Mouse (Mus musculus): ENCODE results near the gene Zfp872. TPM values are rescaled to one million over a fixed set of nuclear protein-coding genes. Genes with fewer than 3 reads are reported as not detected.

The Zfp872 gene
- polyA plus RNA-seq, 1 experiment from 2014 or later, result 0.29 TPM

DNA sequence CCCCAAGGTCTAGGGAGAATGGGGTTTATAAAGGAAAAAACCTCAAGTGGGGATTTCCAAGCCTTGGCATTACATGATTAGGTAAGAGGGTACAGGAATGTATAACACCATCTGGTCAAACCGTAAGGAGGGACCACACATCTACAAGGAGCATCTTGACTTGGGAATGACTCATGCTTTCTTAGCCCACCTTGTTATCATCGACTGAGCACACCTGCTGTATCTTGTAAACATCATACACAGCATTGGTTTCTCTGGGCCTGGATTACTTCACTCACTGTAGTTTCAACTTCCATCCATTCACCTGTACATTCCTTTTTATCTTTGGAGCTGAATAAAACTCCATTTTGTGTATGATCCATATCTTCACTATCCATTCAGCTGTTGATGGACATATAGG, 56.4 kb downstream of the Zfp872 start:
- Histone ChIP-seq H3K36me3 (peaks cover 61% of the 10 kb centered on the region), H3K4me1 (replicated peaks) (no peaks in the 10 kb centered on the region), H3K4me3 (replicated peaks) (no peak overlapping the region), H3K27me3 (replicated peaks) (no peaks in the 10 kb centered on the region), H3K9ac (no peak overlapping the region), H3K9me3 (peaks cover 3% of the 10 kb centered on the region; the same call in 1 of the 2 replicates), H3K4me2 (replicated peaks) (no peak overlapping the region), H3K27ac (no peak overlapping the region)
- ATAC-seq, result no peak
- WGBS, result 92% methylated on average over 2 of the region's 2 CpGs

Other genes starting within 250 kb of the Zfp872 start
- 5.2 and 5.7 TPM in 2 replicates for gene Swsap1, start 232.3 kb upstream of the Zfp872 start, polyA plus RNA-seq (2015; fragmentation: Nextera tagmentation; extraction: Ambion mirVana)
- 4.0 and 4.3 TPM in 2 replicates for gene Epor, start 224.6 kb upstream of the Zfp872 start, polyA plus RNA-seq (2015; fragmentation: Nextera tagmentation; extraction: Ambion mirVana)
- gene Rgl3, start 198.6 kb upstream of the Zfp872 start, polyA plus RNA-seq (2015; fragmentation: Nextera tagmentation; extraction: Ambion mirVana), result 1.6 and 1.7 TPM in 2 replicates
- gene Ccdc151, start 185.5 kb upstream of the Zfp872 start, polyA plus RNA-seq (2015; fragmentation: Nextera tagmentation; extraction: Ambion mirVana), result 0.25 and 0.50 TPM in 2 replicates
- 105 and 122 TPM in 2 replicates for gene Prkcsh, start 185.3 kb upstream of the Zfp872 start, polyA plus RNA-seq (2015; fragmentation: Nextera tagmentation; extraction: Ambion mirVana)
- gene Elavl3, start 136.1 kb upstream of the Zfp872 start, polyA plus RNA-seq (2015; fragmentation: Nextera tagmentation; extraction: Ambion mirVana), result 2.8 and 2.9 TPM in 2 replicates
- gene Gm49318, start 116.8 kb upstream of the Zfp872 start, polyA plus RNA-seq (2015; fragmentation: Nextera tagmentation; extraction: Ambion mirVana), result not detected in 2 replicates
- gene Zfp653, start 116.7 kb upstream of the Zfp872 start, polyA plus RNA-seq (2015; fragmentation: Nextera tagmentation; extraction: Ambion mirVana), result 9.7 and 10.6 TPM in 2 replicates
- gene Ecsit, start 102.7 kb upstream of the Zfp872 start, polyA plus RNA-seq (2015; fragmentation: Nextera tagmentation; extraction: Ambion mirVana), result 44.4 and 50.0 TPM in 2 replicates
- 281 and 303 TPM in 2 replicates for gene Cnn1, start 88.9 kb upstream of the Zfp872 start, polyA plus RNA-seq (2015; fragmentation: Nextera tagmentation; extraction: Ambion mirVana)
- gene Elof1, start 70.9 kb upstream of the Zfp872 start, polyA plus RNA-seq (2015; fragmentation: Nextera tagmentation; extraction: Ambion mirVana), result 143 and 157 TPM in 2 replicates
- gene Acp5, start 52.4 kb upstream of the Zfp872 start, polyA plus RNA-seq (2015; fragmentation: Nextera tagmentation; extraction: Ambion mirVana), result 39.0 and 49.8 TPM in 2 replicates
- gene Pigyl, start 31.2 kb upstream of the Zfp872 start, polyA plus RNA-seq (2015; fragmentation: Nextera tagmentation; extraction: Ambion mirVana), result 88.6 and 90.0 TPM in 2 replicates
- 19.3 and 23.6 TPM in 2 replicates for gene Zfp809, start 37.6 kb downstream of the Zfp872 start, polyA plus RNA-seq (2015; fragmentation: Nextera tagmentation; extraction: Ambion mirVana)
- 4.2 and 4.3 TPM in 2 replicates for gene Zfp599, start 71.8 kb downstream of the Zfp872 start, polyA plus RNA-seq (2015; fragmentation: Nextera tagmentation; extraction: Ambion mirVana)
- 12.4 and 13.3 TPM in 2 replicates for gene Zfp810, start 119.6 kb downstream of the Zfp872 start, polyA plus RNA-seq (2015; fragmentation: Nextera tagmentation; extraction: Ambion mirVana)
- gene Anln, start 201.1 kb downstream of the Zfp872 start, polyA plus RNA-seq (2015; fragmentation: Nextera tagmentation; extraction: Ambion mirVana), result 40.5 and 42.4 TPM in 2 replicates
- 2.9 and 4.4 TPM in 2 replicates for gene 9530077C05Rik, start 223.4 kb downstream of the Zfp872 start, polyA plus RNA-seq (2015; fragmentation: Nextera tagmentation; extraction: Ambion mirVana)

All from intestine, embryonic 15.5 days (tissue).